Comparison of ENCODE assay signal across 18 mouse cellular contexts in genomic region chr9:44985721-44986161, GRCm38 (mm10). TPM values are rescaled to one million over a fixed set of nuclear protein-coding genes. Genes with fewer than 3 reads are reported as not detected.
DNase-seq lines count a peak whose midpoint lies in the region; ATAC-seq and TF ChIP-seq lines count a peak whose summit lies in the region.
"Had no signal": no experiment of that assay in that cellular context is flagged by ENCODE, and none has a peak within 500 bp of the region (broad histone marks: within the 10 kb centered on the region; RNA-seq: fewer than 3 reads in every experiment).

No protein-coding gene starts in this region.

- no peak overlapping the region for H3K9ac ChIP-seq in heart, postnatal 0 days (replicated peaks; ENCODE audit: low read depth, low read length)
- no peak overlapping the region for H3K9ac ChIP-seq in heart, adult 2 months (ENCODE audit: low read depth, low read length)
- H3K9ac ChIP-seq in MEL (ENCODE audit: control insufficient read depth, low read depth, low read length, poor library complexity, severe bottlenecking), result peak overlapping the region; percentile 76
- H3K9ac ChIP-seq in liver, embryonic 15.5 days, result no peak overlapping the region
- H3K9ac ChIP-seq: forebrain, embryonic 12.5 days; heart, embryonic 12.5 days had no signal

- no peaks in the 10 kb centered on the region for H3K9me3 ChIP-seq in heart, postnatal 0 days (replicated peaks; ENCODE audit: control insufficient read depth, low read length)
- H3K9me3 ChIP-seq in MEL (replicated peaks; ENCODE audit: insufficient read depth, low read length), result no peaks in the 10 kb centered on the region
- no peaks in the 10 kb centered on the region for H3K9me3 ChIP-seq in liver, embryonic 15.5 days (replicated peaks)
- H3K9me3 ChIP-seq: forebrain, embryonic 12.5 days; heart, embryonic 12.5 days had no signal

- no peaks in the 10 kb centered on the region for H3K4me1 ChIP-seq in heart, postnatal 0 days (ENCODE audit: control insufficient read depth, insufficient read depth)
- no peaks in the 10 kb centered on the region; the same call in 1 of the 2 replicates for H3K4me1 ChIP-seq in heart, adult 2 months (ENCODE audit: control insufficient read depth, insufficient read depth, low read length)
- H3K4me1 ChIP-seq in MEL (ENCODE audit: control insufficient read depth in 1 of 2, insufficient read depth in 2 of 2, low read length in 2 of 2), result peaks cover 12 to 28% of the 10 kb centered on the region in 2 experiments
- H3K4me1 ChIP-seq in liver, embryonic 15.5 days (replicated peaks), result no peaks in the 10 kb centered on the region; the same call in 1 of the 2 replicates
- H3K4me1 ChIP-seq: forebrain, embryonic 12.5 days; heart, embryonic 12.5 days had no signal

- no peak for TF ChIP-seq EP300 in heart, postnatal 0 days (IDR thresholded peaks at IDR 0.05; ENCODE audit: low read depth)
- no peak for TF ChIP-seq EP300 in heart, adult 2 months (IDR thresholded peaks at IDR 0.05; ENCODE audit: insufficient read depth, low read depth, low read length)
- no peak; a peak in 1 of 4 replicates for TF ChIP-seq EP300 in MEL (IDR thresholded peaks at IDR 0.05; ENCODE audit: low read depth in 1 of 2, low read length in 2 of 2)

- TF ChIP-seq RAD21 in MEL (IDR thresholded peaks at IDR 0.05; ENCODE audit: low read depth, low read length), result no peak

- peak overlapping the region; percentile 5; the same call in 1 of the 2 replicates for H3K4me3 ChIP-seq in heart, postnatal 0 days (ENCODE audit: low read depth, low read length)
- H3K4me3 ChIP-seq in heart, adult 2 months, result no peak overlapping the region
- peak overlapping the region; percentile 57 to 64 for H3K4me3 ChIP-seq in MEL (ENCODE audit: control insufficient read depth in 1 of 2, insufficient read depth in 1 of 2, low read depth in 2 of 2, low read length in 2 of 2)
- H3K4me3 ChIP-seq in liver, embryonic 15.5 days (replicated peaks), result peak overlapping the region; percentile 31; the same call in 1 of the 2 replicates
- H3K4me3 ChIP-seq: forebrain, embryonic 12.5 days; gastrocnemius, adult 2 months; heart, embryonic 12.5 days had no signal

- WGBS in heart, postnatal 0 days, result 66% methylated on average over 3 of the region's 3 CpGs
- 72% methylated on average over 3 of the region's 3 CpGs for WGBS in heart, adult 2 months
- 52% methylated on average over 3 of the region's 3 CpGs for WGBS in liver, embryonic 15.5 days (ENCODE audit: insufficient replicate concordance)

- DNase-seq in heart, postnatal 0 days (ENCODE audit: low spot score), result no peak
- DNase-seq in heart, adult 2 months, result no peak
- no peak for DNase-seq in MEL (ENCODE audit: low read depth, low spot score)
- DNase-seq in thymus, postnatal 10 days (ENCODE audit: low spot score in 2 of 2), result peak; percentile 40 to 41
- no peak for DNase-seq in cerebellum, postnatal 10 days
- no peak for DNase-seq in retina, embryonic 14.5 days (ENCODE audit: low spot score)
- DNase-seq in layer of hippocampus, postnatal 25 days (ENCODE audit: extremely low spot score in 1 of 2, low spot score in 1 of 2), result no peak
- DNase-seq: cerebellum, postnatal 36 days; gastrocnemius, adult 2 months had no signal

- H3K36me3 ChIP-seq in heart, postnatal 0 days (replicated peaks; ENCODE audit: control insufficient read depth, insufficient read depth, low read length), result no peaks in the 10 kb centered on the region
- H3K36me3 ChIP-seq in heart, adult 2 months (ENCODE audit: control insufficient read depth, insufficient read depth, low read length), result no peaks in the 10 kb centered on the region
- H3K36me3 ChIP-seq in MEL (ENCODE audit: control insufficient read depth in 1 of 2, insufficient read depth in 2 of 2, low read length in 2 of 2), result peaks cover 0 to 23% of the 10 kb centered on the region in 2 experiments; a peak in 2 of 4 replicates
- no peaks in the 10 kb centered on the region for H3K36me3 ChIP-seq in liver, embryonic 15.5 days (replicated peaks)
- H3K36me3 ChIP-seq: forebrain, embryonic 12.5 days; heart, embryonic 12.5 days had no signal

- no peak for ATAC-seq in heart, postnatal 0 days (ENCODE audit: insufficient read depth, low read depth)
- ATAC-seq in liver, embryonic 15.5 days (ENCODE audit: insufficient read depth), result no peak
- ATAC-seq: hindbrain, postnatal 0 days; Patski had no signal

- intact Hi-C loops in heart, adult 2 months (cut with DNase I), result no loop called here

- no peak overlapping the region for H3K27ac ChIP-seq in heart, postnatal 0 days (ENCODE audit: low read depth)
- H3K27ac ChIP-seq in heart, adult 2 months, result no peak overlapping the region
- peak overlapping the region; percentile 97 for H3K27ac ChIP-seq in MEL (ENCODE audit: control insufficient read depth, low read depth, low read length)
- no peak overlapping the region for H3K27ac ChIP-seq in liver, embryonic 15.5 days (replicated peaks)
- H3K27ac ChIP-seq: forebrain, embryonic 12.5 days; gastrocnemius, adult 2 months; hindbrain, postnatal 0 days had no signal

- TF ChIP-seq CTCF in heart, postnatal 0 days (IDR thresholded peaks at IDR 0.05; ENCODE audit: low read depth), result no peak
- no peak for TF ChIP-seq CTCF in heart, adult 2 months (IDR thresholded peaks at IDR 0.05)
- TF ChIP-seq CTCF in MEL (IDR thresholded peaks at IDR 0.05 in 2 of 3, conservative IDR thresholded peaks at IDR 0.05 in 1 of 3; ENCODE audit: control insufficient read depth in 1 of 3, insufficient read depth in 1 of 3, low read depth in 2 of 3, low read length in 3 of 3, poor library complexity in 1 of 3, severe bottlenecking in 1 of 3), result no peak

- H3K27me3 ChIP-seq in heart, postnatal 0 days (ENCODE audit: control insufficient read depth, insufficient read depth, low read length), result no peaks in the 10 kb centered on the region
- no peaks in the 10 kb centered on the region; the same call in 1 of the 2 replicates for H3K27me3 ChIP-seq in heart, adult 2 months (ENCODE audit: control insufficient read depth, insufficient read depth, low read length)
- no peaks in the 10 kb centered on the region for H3K27me3 ChIP-seq in MEL (ENCODE audit: control insufficient read depth in 1 of 2, insufficient read depth in 2 of 2, low read length in 2 of 2)
- H3K27me3 ChIP-seq in liver, embryonic 15.5 days, result 0 out of 2 replicates have a peak, but pooled peaks cover 5% of the 10 kb centered on the region

- H3K79me2 ChIP-seq in heart, adult 2 months (replicated peaks; ENCODE audit: control insufficient read depth, insufficient read depth, low read length), result no peaks in the 10 kb centered on the region
- H3K79me2 ChIP-seq in MEL (ENCODE audit: control insufficient read depth, insufficient read depth, low read length, poor library complexity), result no peaks in the 10 kb centered on the region

- H3K4me2 ChIP-seq in heart, postnatal 0 days (ENCODE audit: low read depth, low read length), result peak overlapping the region; percentile 30; the same call in 1 of the 2 replicates
- peak overlapping the region; percentile 52 for H3K4me2 ChIP-seq in liver, embryonic 15.5 days
- H3K4me2 ChIP-seq: forebrain, embryonic 12.5 days had no signal

- no peak for TF ChIP-seq POLR2A in heart, adult 2 months (IDR thresholded peaks at IDR 0.05; ENCODE audit: insufficient read depth, low read depth, low read length)
- TF ChIP-seq POLR2A in MEL (IDR thresholded peaks at IDR 0.05; ENCODE audit: control insufficient read depth in 1 of 2, insufficient read depth in 1 of 2, low read depth in 1 of 2, low read length in 2 of 2, poor library complexity in 1 of 2), result no peak

RNA-seq across cellular contexts. Expression of gene Cd3d, which starts 4.2 kb away (rescaled TPM):
- 1.9 TPM in 1 of 2 replicates, not detected in the other for total RNA-seq in heart, postnatal 0 days (2014; rRNA removed; ENCODE audit: low replicate concordance)
- not detected in 2 replicates for polyA plus RNA-seq in heart, postnatal 0 days (2015; fragmentation: Nextera tagmentation; extraction: Ambion mirVana)
- total RNA-seq in heart, adult 2 months (2021), result under 1 TPM in 1 of 2 experiments, not detected in 1; 0.66 TPM
- polyA plus RNA-seq in heart, adult 2 months (2012; rRNA removed), result 0.29 and 0.92 TPM in 2 replicates
- total RNA-seq in MEL (2012; rRNA removed), result 0.10 TPM in 1 of 2 replicates, not detected in the other
- polyA plus RNA-seq in MEL (2012; ENCODE audit: insufficient read depth in 1 of 2, insufficient read length in 2 of 2, low read depth in 1 of 2, low replicate concordance in 2 of 2, missing spikeins in 1 of 2), result not detected
- polyA plus RNA-seq in liver, embryonic 15.5 days (2015; fragmentation: Nextera tagmentation; extraction: Ambion mirVana), result 0.09 and 0.10 TPM in 2 replicates
- not detected for total RNA-seq in layer of hippocampus, postnatal 25 days (2021)
- total RNA-seq: gastrocnemius, adult 2 months; hindbrain, postnatal 0 days; layer of hippocampus, postnatal 10 days had no signal
- polyA plus RNA-seq: embryonic facial prominence, embryonic 14.5 days; forebrain, embryonic 12.5 days; heart, embryonic 12.5 days; kidney, embryonic 16.5 days; limb, embryonic 11.5 days; Patski had no signal

RNA-seq across cellular contexts. Expression of gene Cd3g, which starts 5.5 kb away (rescaled TPM):
- total RNA-seq in heart, postnatal 0 days (2014; rRNA removed; ENCODE audit: low replicate concordance), result 1.2 TPM in 1 of 2 replicates, not detected in the other
- 0.11 TPM in 1 of 2 replicates, not detected in the other for polyA plus RNA-seq in heart, postnatal 0 days (2015; fragmentation: Nextera tagmentation; extraction: Ambion mirVana)
- total RNA-seq in heart, adult 2 months (2021), result under 1 TPM; 0.25 to 0.39 TPM
- 0.64 and 1.5 TPM in 2 replicates for polyA plus RNA-seq in heart, adult 2 months (2012; rRNA removed)
- total RNA-seq in MEL (2012; rRNA removed), result 0.35 and 0.42 TPM in 2 replicates
- polyA plus RNA-seq in MEL (2012; ENCODE audit: insufficient read depth in 1 of 2, insufficient read length in 2 of 2, low read depth in 1 of 2, low replicate concordance in 2 of 2, missing spikeins in 1 of 2), result under 1 TPM in 1 of 2 experiments, not detected in 1; 0.47 TPM
- 0.22 and 0.23 TPM in 2 replicates for polyA plus RNA-seq in liver, embryonic 15.5 days (2015; fragmentation: Nextera tagmentation; extraction: Ambion mirVana)
- total RNA-seq in layer of hippocampus, postnatal 25 days (2021), result not detected
- total RNA-seq: gastrocnemius, adult 2 months; hindbrain, postnatal 0 days; layer of hippocampus, postnatal 10 days had no signal
- polyA plus RNA-seq: heart, embryonic 12.5 days; hindbrain, postnatal 0 days; kidney, embryonic 16.5 days; Patski had no signal

RNA-seq across cellular contexts. Expression of gene Ube4a, which starts 20.3 kb away (rescaled TPM):
- 10.7 and 16.8 TPM in 2 replicates for total RNA-seq in heart, postnatal 0 days (2014; rRNA removed; ENCODE audit: low replicate concordance)
- polyA plus RNA-seq in heart, postnatal 0 days (2015; fragmentation: Nextera tagmentation; extraction: Ambion mirVana), result 9.8 and 9.9 TPM in 2 replicates
- 10 to 100 TPM; 36.1 to 39.6 TPM for total RNA-seq in heart, adult 2 months (2021)
- polyA plus RNA-seq in heart, adult 2 months (2012; rRNA removed), result 8.4 and 17.0 TPM in 2 replicates
- total RNA-seq in MEL (2012; rRNA removed), result 23.3 and 24.2 TPM in 2 replicates
- 10 to 100 TPM; 32.8 to 37.9 TPM for polyA plus RNA-seq in MEL (2012; ENCODE audit: insufficient read depth in 1 of 2, insufficient read length in 2 of 2, low read depth in 1 of 2, low replicate concordance in 2 of 2, missing spikeins in 1 of 2)
- polyA plus RNA-seq in liver, embryonic 15.5 days (2015; fragmentation: Nextera tagmentation; extraction: Ambion mirVana), result 10.3 and 10.9 TPM in 2 replicates
- total RNA-seq in layer of hippocampus, postnatal 25 days (2021), result 10 to 100 TPM; 76.0 to 81.7 TPM

RNA-seq across cellular contexts. Expression of gene Cd3e, which starts 23.7 kb away (rescaled TPM):
- total RNA-seq in heart, postnatal 0 days (2014; rRNA removed; ENCODE audit: low replicate concordance), result 0.27 TPM in 1 of 2 replicates, not detected in the other
- 0.14 TPM in 1 of 2 replicates, not detected in the other for polyA plus RNA-seq in heart, postnatal 0 days (2015; fragmentation: Nextera tagmentation; extraction: Ambion mirVana)
- total RNA-seq in heart, adult 2 months (2021), result under 1 TPM; 0.21 to 0.66 TPM
- 0.32 and 1.5 TPM in 2 replicates for polyA plus RNA-seq in heart, adult 2 months (2012; rRNA removed)
- not detected in 2 replicates for total RNA-seq in MEL (2012; rRNA removed)
- not detected for polyA plus RNA-seq in MEL (2012; ENCODE audit: insufficient read depth in 1 of 2, insufficient read length in 2 of 2, low read depth in 1 of 2, low replicate concordance in 2 of 2, missing spikeins in 1 of 2)
- polyA plus RNA-seq in liver, embryonic 15.5 days (2015; fragmentation: Nextera tagmentation; extraction: Ambion mirVana), result not detected in 2 replicates
- not detected for total RNA-seq in layer of hippocampus, postnatal 25 days (2021)
- total RNA-seq: gastrocnemius, adult 2 months; hindbrain, postnatal 0 days; layer of hippocampus, postnatal 10 days had no signal
- polyA plus RNA-seq: forebrain, embryonic 12.5 days; heart, embryonic 12.5 days; kidney, embryonic 16.5 days; limb, embryonic 11.5 days; Patski had no signal

RNA-seq across cellular contexts. Expression of gene Mpzl2, which starts 53.9 kb away (rescaled TPM):
- total RNA-seq in heart, postnatal 0 days (2014; rRNA removed; ENCODE audit: low replicate concordance), result 0.15 and 0.31 TPM in 2 replicates
- polyA plus RNA-seq in heart, postnatal 0 days (2015; fragmentation: Nextera tagmentation; extraction: Ambion mirVana), result 0.41 and 0.42 TPM in 2 replicates
- 1 to 10 TPM in 1 of 2 experiments, under 1 TPM in 1; 0.77 to 1.2 TPM for total RNA-seq in heart, adult 2 months (2021)
- 1.6 and 1.8 TPM in 2 replicates for polyA plus RNA-seq in heart, adult 2 months (2012; rRNA removed)
- total RNA-seq in MEL (2012; rRNA removed), result 0.08 and 0.16 TPM in 2 replicates
- polyA plus RNA-seq in MEL (2012; ENCODE audit: insufficient read depth in 1 of 2, insufficient read length in 2 of 2, low read depth in 1 of 2, low replicate concordance in 2 of 2, missing spikeins in 1 of 2), result under 1 TPM in 1 of 2 experiments, not detected in 1; 0.39 TPM
- polyA plus RNA-seq in liver, embryonic 15.5 days (2015; fragmentation: Nextera tagmentation; extraction: Ambion mirVana), result 9.0 and 9.4 TPM in 2 replicates
- total RNA-seq in layer of hippocampus, postnatal 25 days (2021), result under 1 TPM; 0.75 to 0.79 TPM
- polyA plus RNA-seq: Patski had no signal

Comparison
In these comparisons a context has a peak if more than half of its experiments do, and no peak if none do; other contexts are left out.
1. DNase-seq: peak in thymus, postnatal 10 days (2 of 2); none in heart, postnatal 0 days (single experiment), heart, adult 2 months (0 of 2), MEL (single experiment), cerebellum, postnatal 10 days (0 of 2), retina, embryonic 14.5 days (single experiment) and layer of hippocampus, postnatal 25 days (0 of 2).